Mouse (Mus musculus) heart, adult 18-20 months (tissue): ENCODE data around the gene Zfp36l3. TPM values are rescaled to one million over a fixed set of nuclear protein-coding genes. Genes with fewer than 3 reads are reported as not detected.
A peak's percentile ranks its signal among the peaks of the same experiment; 100 is the strongest.

Experiments
- DNase-seq, 2 experiments: peaks; one replicate each; pipeline ENCODE4 v3.0.0; 2021 to 2022; ENCODE audit warnings: mixed read lengths in 1 of 2
- long read RNA-seq, 2 experiments: library from polyadenylated mRNA; stranded (forward); transcript quantifications; one replicate each; pipeline ENCODE4 v2.0.0; 2021
- total RNA-seq, 2 experiments: library from RNA; stranded (reverse); gene quantifications; 2 replicates each; pipeline ENCODE4 v1.2.3; 2021

Gene Zfp36l3
- total RNA-seq: not detected
- long read RNA-seq, experiment 1: 0 reads
- long read RNA-seq, experiment 2: 0 reads

GRCm38 (mm10) chrX:53776276-53776675 is at the start of gene Zfp36l3:
Gene Zfp36l3, minus strand, starts transcription at chrX:53776394.
- DNase-seq: no peak

- no peak for DNase-seq
These were observed 22.9 kb upstream of the Zfp36l3 start for GRCm38 (mm10) chrX:53799074-53799473.

GRCm38 (mm10) chrX:53797519-53797918 is 21.3 kb upstream of the Zfp36l3 start, which contains the start of gene Xlr:
Gene Xlr, minus strand, starts transcription at chrX:53797706.
- peak in 1 of 2 experiments; percentile 33 for DNase-seq

- no peak for DNase-seq
These were observed 18.5 kb downstream of the Zfp36l3 start, which contains the start of gene 1700013H16Rik for GRCm38 (mm10) chrX:53757736-53758135. Gene 1700013H16Rik, minus strand, starts transcription at chrX:53757831.

GRCm38 (mm10) chrX:53752851-53753250 is 23.3 kb downstream of the Zfp36l3 start:
- DNase-seq: peak in 1 of 2 experiments; percentile 12

GRCm38 (mm10) chrX:53728967-53729366 is 47.2 kb downstream of the Zfp36l3 start:
- no peak for DNase-seq

GRCm38 (mm10) chrX:53724596-53724995 is 51.6 kb downstream of the Zfp36l3 start, which contains the start of gene 4930502E18Rik:
Gene 4930502E18Rik, plus strand, starts transcription at chrX:53724826.
- no peak for DNase-seq

Other genes starting within 250 kb of the Zfp36l3 start
- 10 to 100 TPM; 19.4 to 22.9 TPM for gene Rtl8c, start 168.4 kb downstream of the Zfp36l3 start, total RNA-seq
- gene Gm14597, start 167.4 kb downstream of the Zfp36l3 start, total RNA-seq: not detected
- 100 to 1,000 TPM; 139 to 164 TPM for gene Rtl8a, start 132.7 kb downstream of the Zfp36l3 start, total RNA-seq
- 100 to 1,000 TPM in 1 of 2 experiments, 10 to 100 TPM in 1; 89.7 to 125 TPM for gene Rtl8b, start 106.0 kb downstream of the Zfp36l3 start, total RNA-seq
- gene 4930502E18Rik, start 51.6 kb downstream of the Zfp36l3 start, total RNA-seq: not detected
- not detected for gene 1700013H16Rik, start 18.6 kb downstream of the Zfp36l3 start, total RNA-seq
- gene Xlr, start 21.3 kb upstream of the Zfp36l3 start, total RNA-seq: 1 to 10 TPM in 1 of 2 experiments, under 1 TPM in 1; 0.99 to 1.4 TPM